Mouse (Mus musculus) spleen, adult 2 months (tissue): Measurements from ENCODE around the gene Cadps.

Source experiments
- CTCF ChIP-seq: fragments of 200-500 bp; IDR thresholded peaks from 2 replicates; pipeline ENCODE4 v1.5.1; 2011; ENCODE audit warnings: mild to moderate bottlenecking, inconsistent platforms; ENCODE audit not compliant: insufficient read depth, insufficient read length, insufficient replicate concordance; ENCODE audit errors: extremely low read depth
- POLR2A ChIP-seq: fragments of 200-500 bp; IDR thresholded peaks from 2 replicates; pipeline ENCODE4 v1.6.1; 2011; ENCODE audit warnings: low read depth, low read length, inconsistent platforms

GRCm38 (mm10) chr14:12338811-12339565, 483.9 kb downstream of the Cadps start:
- TF ChIP-seq CTCF, result no peak
- TF ChIP-seq POLR2A, result no peak
